Mouse (Mus musculus) brain, embryonic 14.5 days (tissue): ENCODE results near the gene Tacc2. TPM values are rescaled to one million over a fixed set of nuclear protein-coding genes. Genes with fewer than 3 reads are reported as not detected.
"Not testable (repeated sequence)": the region's sequence is repeated elsewhere in the genome, so short reads cannot be mapped to it uniquely, and the experiment has no call there.

Experiments used
- DNase-seq: peaks from one replicate; pipeline ENCODE4 v3.0.0-alpha.2; 2011; ENCODE audit warnings: low read depth
- CTCF ChIP-seq: fragments of 200-500 bp; IDR thresholded peaks from 2 replicates; pipeline ENCODE4 v1.5.1; 2012; ENCODE audit warnings: inconsistent platforms, mild to moderate bottlenecking, moderate library complexity, borderline replicate concordance; ENCODE audit not compliant: insufficient read depth, insufficient read length; ENCODE audit errors: extremely low read depth
- POLR2A ChIP-seq: fragments of 200-500 bp; IDR thresholded peaks from 2 replicates; pipeline ENCODE4 v1.6.1; 2012; ENCODE audit warnings: mild to moderate bottlenecking, inconsistent platforms, borderline replicate concordance; ENCODE audit not compliant: poor library complexity, insufficient read depth, insufficient read length, severe bottlenecking; ENCODE audit errors: extremely low read depth
- polyA plus RNA-seq: library from polyadenylated mRNA; depleted of rRNA; stranded (reverse); fragments of >200 nt; gene quantifications from 2 replicates; pipeline ENCODE4 v1.2.3, GENCODE M21; 2012

Tacc2 gene
- polyA plus RNA-seq, 1 experiment: 66.9 TPM

DNA sequence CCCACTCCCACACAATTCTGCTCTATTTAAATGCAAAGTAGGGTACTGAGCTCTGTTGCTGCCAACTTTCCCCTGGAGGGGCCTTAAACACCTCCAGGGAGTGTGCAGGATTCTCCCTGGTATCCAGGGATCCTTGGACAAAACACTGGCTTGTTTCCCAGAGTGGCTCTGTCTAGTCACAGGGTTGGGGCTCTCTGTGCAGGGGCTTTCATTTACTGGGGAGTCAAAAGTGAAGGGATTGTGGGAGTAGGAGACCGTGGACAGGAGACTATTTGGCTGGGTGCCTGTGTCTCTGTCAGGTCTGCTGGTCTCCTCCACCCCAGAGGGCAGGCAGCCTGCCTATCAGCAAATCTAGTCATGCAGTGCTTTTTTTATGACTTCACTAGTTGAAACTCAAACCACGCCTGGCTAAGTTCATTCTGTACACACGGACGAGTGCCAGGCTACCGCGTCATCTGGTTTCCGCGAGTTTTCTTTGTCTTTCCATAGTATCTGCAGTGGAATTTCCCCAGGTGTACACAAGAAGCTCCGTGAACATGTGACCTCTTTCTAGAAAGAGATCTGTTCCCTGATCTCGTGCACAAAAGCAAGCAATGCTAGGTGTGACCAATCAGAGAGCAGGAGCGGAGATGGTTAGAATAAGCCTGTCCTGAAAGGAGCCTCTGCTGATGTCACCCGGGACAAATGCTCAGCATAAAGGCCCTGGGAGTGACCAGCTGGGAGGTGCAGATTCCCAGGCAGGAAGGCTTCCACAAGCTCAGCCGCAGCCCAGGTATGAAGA, 2.8 kb upstream of the Tacc2 start:
- TF ChIP-seq CTCF (no peak), POLR2A (no peak)
- peak; percentile 90 for DNase-seq

DNA sequence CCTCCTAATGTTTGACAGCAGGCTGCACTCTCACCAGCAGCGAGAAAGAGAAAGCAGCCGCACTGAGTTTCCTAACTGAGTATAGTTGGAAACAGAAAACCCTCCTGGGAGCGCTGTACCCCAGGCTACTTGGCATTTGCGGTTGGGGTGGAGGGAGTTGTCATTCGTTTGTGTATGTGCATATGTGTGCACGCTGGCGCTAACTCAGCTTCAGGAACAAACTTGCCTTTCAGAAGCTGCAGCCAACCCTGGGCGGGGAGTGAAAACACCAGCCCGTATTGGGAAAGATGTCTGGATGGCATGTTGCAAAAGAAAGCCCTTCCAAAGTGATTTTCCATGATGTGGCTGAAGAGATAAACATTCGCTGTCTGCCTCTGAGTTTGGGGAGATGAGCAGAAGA, 257 bp upstream of the Tacc2 start:
- peak; percentile 77 for DNase-seq
- no peak for TF ChIP-seq POLR2A
- no peak for TF ChIP-seq CTCF

DNA sequence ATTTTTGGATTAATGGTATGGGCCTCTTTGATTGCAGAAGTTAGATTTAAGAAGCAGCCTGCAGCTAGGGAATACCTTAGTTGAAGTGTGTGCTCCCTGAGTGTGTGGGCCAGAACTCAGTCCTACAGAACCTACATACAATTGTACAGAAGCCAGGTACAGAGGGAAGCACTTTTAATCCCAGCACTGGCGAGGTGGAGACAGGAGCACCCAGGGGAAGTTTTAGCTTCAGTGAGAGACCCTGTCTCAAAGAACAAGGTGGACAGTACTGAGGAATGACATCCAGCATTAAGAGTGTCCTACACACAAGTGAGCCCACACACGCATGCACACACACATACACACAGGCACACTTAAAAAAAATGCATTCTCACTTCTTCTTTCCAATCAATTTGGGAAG, 828 bp downstream of the Tacc2 start:
- TF ChIP-seq POLR2A (no peak), CTCF (no peak)
- no peak for DNase-seq

- TF ChIP-seq CTCF (no peak), POLR2A (no peak)
- no peak for DNase-seq
These were observed 1.4 kb downstream of the Tacc2 start for GRCm38 (mm10) chr7:130578607-130579006.

DNA sequence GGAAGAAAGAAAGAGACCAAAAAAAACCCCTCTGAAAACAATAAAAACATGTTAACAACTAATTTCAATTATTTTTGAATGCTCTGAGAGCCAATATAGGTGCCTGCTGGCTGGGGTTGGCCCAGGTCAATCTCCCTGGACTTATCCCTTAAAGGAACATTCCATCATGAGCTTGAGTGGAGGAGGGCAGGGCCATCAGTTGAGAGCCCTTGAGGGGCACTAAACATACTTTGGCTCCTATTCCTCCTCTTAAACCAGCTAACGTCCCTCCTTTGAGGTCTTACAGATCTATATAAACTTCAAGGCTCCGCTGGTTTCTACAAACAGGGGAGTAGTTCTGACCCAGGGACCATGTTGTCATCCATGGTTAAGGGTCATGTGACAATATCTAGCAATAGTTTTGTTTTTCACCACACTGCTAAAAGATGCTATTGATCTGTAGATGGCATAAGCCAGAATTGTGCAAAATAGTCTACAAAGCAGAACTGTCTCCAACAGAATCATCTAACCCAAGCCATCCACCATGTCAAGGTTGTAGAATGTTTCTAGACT, 9.4 kb downstream of the Tacc2 start:
- TF ChIP-seq POLR2A (no peak), CTCF (no peak)
- DNase-seq: no peak

DNA sequence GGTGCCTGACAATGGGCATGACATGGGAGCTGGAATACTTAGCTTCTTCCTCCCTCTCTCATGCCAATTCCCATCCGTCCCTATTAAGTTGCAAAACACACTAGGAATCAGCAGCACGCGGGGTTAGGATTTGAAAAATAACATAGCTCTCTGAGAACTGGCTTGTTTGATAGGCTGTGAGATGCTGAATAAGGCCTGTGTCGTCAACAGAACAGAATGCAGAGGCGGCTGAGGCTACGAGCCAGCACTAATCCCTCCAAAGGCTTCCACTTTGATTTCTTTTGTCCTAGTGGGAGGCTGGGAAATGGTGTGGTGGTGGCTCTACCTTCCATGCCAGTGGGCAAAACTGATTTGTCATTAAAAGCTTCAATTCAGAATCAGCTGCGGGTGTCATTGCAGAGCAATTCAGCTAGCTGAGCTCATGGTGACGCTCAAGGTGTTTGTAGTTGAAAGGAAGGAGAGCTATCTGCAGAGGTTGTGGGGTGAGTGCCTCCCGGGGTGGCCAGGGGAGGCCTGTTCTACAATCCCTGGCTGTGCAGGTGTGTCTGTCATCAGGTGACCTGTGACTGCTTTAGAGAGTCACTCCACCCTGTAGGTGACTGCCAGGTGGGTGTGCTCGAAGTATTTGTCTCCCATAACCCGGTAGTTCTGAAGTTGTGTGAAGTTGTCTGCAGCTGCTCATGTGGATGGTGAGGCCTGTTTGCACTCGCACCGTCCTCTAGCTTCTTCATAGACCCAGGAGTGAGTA, 13.0 kb downstream of the Tacc2 start:
- no peak for TF ChIP-seq CTCF
- TF ChIP-seq POLR2A: no peak
- peak; percentile 80 for DNase-seq

DNA sequence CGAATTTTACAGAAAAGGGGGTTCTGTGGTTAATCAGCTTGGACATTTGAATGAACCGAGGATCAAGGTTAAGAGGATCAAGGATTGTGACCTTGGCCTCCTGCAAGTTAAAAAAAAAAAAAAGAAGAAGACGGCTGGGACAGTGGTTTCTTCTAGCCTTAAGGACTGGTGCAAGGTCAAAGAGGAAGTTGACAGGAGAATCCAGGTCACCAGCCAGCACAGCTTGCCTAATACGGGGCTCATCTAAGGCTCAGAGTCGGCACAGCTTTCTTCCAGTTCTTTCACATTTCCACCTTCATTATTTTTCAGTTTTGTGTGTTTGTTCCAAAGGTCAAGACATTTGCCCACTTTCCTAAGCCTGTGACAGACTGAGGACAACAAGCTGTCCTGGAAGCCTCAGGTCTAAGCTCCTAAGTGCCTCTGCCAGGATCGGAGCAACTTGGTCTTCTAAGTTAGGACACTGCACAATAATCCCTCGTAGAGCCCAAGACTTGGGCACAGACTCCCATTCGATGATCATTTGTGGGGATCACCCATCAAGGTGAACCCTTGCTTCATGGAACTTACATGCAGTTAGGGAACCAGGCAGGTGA, 13.7 kb downstream of the Tacc2 start:
- no peak for TF ChIP-seq POLR2A
- no peak for TF ChIP-seq CTCF
- DNase-seq: no peak

DNA sequence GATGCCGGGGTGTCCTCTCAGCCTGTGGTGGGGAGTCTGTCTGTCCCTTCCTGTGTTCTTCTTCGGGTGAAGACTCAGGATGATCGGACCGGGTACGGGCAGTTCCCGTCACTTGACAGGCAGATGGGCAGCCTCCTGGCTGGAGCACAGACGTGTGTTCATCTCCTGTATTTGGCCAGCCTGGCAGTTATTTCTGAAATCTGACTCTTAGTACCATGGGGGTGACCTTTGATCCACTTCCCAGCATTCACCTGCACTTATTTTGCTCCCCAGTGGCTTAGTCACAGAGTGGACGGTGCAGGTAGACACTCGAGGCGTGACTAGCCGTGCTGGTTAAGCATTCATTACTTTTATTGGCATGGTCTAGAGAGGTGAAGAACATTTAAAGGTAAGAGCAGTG, 15.7 kb downstream of the Tacc2 start:
- not testable (repeated sequence) for DNase-seq

- DNase-seq: peak; percentile 78
These were observed 16.4 kb downstream of the Tacc2 start for GRCm38 (mm10) chr7:130593375-130594239.

DNA sequence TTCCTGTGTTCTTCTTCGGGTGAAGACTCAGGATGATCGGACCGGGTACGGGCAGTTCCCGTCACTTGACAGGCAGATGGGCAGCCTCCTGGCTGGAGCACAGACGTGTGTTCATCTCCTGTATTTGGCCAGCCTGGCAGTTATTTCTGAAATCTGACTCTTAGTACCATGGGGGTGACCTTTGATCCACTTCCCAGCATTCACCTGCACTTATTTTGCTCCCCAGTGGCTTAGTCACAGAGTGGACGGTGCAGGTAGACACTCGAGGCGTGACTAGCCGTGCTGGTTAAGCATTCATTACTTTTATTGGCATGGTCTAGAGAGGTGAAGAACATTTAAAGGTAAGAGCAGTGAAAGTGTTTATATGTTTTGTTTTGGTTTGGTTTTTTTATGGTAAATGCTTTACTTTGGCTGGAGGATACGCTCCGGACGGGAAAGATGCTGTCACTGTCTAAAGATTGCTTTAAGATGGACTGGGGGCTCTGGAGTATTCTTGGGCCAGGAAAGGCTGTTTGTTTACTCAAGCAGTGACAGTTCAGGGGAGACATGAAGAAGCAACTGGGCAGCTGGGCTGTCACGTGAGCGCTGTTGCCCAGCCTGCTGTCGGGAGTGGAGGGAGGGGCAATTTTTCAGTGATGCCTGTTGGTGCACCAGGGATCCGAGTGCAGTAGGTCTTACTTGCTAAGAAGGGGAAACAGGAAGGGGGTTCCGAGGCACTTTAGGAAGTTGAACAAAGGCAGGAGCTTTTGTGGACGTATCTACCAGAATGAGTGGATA, 19.0 kb downstream of the Tacc2 start:
- DNase-seq: peak; percentile 41

DNA sequence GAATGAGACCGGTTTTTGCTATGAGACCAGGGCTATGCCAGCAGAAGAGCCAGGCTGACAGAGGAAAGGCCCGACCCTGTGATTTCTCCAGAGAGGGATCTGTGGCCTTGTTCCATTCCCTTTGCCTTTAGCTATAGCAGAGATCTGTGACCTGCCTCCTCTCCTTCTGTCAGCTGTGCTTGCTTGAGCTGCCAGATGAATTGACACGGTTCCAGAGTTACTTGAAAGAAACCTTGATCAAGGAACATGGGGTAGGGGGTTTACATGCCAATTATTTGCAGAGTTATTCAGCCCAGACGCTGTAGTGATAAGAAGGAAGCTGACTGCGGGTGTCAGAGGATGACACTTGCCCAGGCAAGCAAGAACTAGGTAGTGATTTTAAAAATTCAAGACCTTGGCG, 20.3 kb downstream of the Tacc2 start:
- peak; percentile 77 for DNase-seq
- no peak for TF ChIP-seq CTCF
- TF ChIP-seq POLR2A: no peak

DNA sequence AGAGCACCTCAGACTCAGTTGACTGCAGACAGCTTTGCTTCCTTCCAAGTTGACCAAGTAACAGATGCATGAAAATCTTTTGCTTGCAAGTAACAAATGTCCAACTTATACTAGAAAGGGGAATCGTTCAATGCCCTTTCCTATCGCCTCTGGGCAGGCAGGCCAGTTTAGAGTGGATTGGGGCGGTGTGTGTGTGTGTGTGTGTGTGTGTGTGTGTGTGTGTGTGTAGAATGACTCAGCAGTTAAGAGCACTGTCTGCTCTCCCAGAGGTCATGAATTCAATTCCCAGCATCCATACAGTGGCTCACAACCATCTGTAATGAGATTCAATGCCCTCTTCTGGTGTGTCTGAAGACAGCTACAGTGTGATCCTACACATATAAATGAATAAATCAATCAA, 22.8 kb downstream of the Tacc2 start:
- no peak for DNase-seq
- no peak for TF ChIP-seq CTCF
- TF ChIP-seq POLR2A: no peak

DNA sequence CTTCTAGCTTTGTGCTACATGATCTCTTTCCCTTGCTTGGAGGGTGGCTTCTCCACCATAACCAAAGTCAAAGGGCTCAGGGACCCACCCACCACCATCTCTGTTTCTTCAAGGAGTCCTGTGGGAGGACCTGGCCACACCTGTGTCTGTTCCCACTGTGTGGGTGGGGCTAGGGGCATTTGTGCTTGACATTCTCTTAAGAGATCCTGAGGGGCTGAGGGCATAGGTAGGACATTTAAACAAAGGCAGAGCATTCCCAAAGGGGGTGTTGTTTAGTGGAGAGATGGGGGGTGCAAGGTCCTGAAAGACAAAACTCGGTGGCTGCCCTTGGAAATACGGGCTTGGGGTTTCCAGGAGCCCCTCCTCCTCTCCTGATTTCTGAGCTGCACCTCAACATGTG, 23.3 kb downstream of the Tacc2 start:
- DNase-seq: no peak
- TF ChIP-seq CTCF: no peak
- no peak for TF ChIP-seq POLR2A

DNA sequence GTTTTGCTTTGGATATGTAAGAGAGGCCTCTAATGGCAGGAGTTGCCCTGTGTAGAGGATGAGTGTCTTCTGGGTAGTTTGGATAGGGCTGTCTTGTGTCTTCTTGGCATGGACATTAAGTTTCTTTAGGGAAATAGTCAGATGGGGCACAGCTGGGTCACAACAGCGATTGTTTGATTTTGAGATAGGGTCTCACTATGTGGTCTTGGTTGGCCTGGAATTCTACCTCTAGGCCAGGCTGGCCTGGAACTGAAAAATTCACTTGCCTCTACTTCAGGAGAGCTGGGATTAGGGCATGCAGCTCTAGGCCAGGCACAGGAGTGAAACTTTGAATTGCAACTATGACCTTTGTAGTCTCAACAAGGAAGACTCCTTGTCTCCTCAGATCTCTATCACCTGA, 25.6 kb downstream of the Tacc2 start:
- no peak for DNase-seq
- TF ChIP-seq POLR2A (no peak), CTCF (no peak)
